Mouse (Mus musculus) ES-E14 (cell line): ENCODE measurements at regions not wholly inside any gene's neighbourhood (a gene's known extent, or its start where the extent isn't known, plus 50 kb on each side); places are given as distances from the start of the nearest gene placed in this dataset.

ENCODE experiments used
- DNase-seq: peaks from one replicate; pipeline ENCODE4 v3.0.0-alpha.2; 2013; ENCODE audit warnings: low read depth, low spot score
- H3K27ac ChIP-seq: 2 replicates; pipeline ENCODE4 v1.5.1; 2012; ENCODE audit warnings: low read depth, mild to moderate bottlenecking, low read length, moderate library complexity, mixed read lengths; ENCODE audit not compliant: poor library complexity, insufficient read depth, severe bottlenecking
- H3K36me3 ChIP-seq: 2 replicates; pipeline ENCODE4 v1.6.1; 2012; ENCODE audit warnings: mild to moderate bottlenecking, low read length, moderate library complexity, mixed read lengths; ENCODE audit not compliant: control insufficient read depth, poor library complexity, insufficient read depth, severe bottlenecking
- H3K4me1 ChIP-seq, 2 experiments: fragments of 150-350 bp in 1 of 2; sonication (generic) in 1 of 2; 2 replicates each; pipeline ENCODE4 v1.6.1; 2012; ENCODE audit warnings: low read length in 2 of 2, mild to moderate bottlenecking in 1 of 2, mixed read lengths in 1 of 2; ENCODE audit not compliant: control insufficient read depth in 2 of 2, insufficient read depth in 2 of 2, poor library complexity in 1 of 2
- H3K4me3 ChIP-seq, 2 experiments: fragments of 150-350 bp in 1 of 2; sonication (generic) in 1 of 2; 2 replicates each; pipeline ENCODE4 v1.5.1; 2012; ENCODE audit warnings: low read length in 2 of 2, low read depth in 1 of 2, mild to moderate bottlenecking in 1 of 2, mixed read lengths in 1 of 2; ENCODE audit not compliant: insufficient read depth in 1 of 2, poor library complexity in 1 of 2, severe bottlenecking in 1 of 2
- H3K9ac ChIP-seq: 2 replicates; pipeline ENCODE4 v1.6.1; 2012; ENCODE audit warnings: low read depth, mild to moderate bottlenecking, low read length, mixed read lengths; ENCODE audit not compliant: poor library complexity, insufficient read depth, severe bottlenecking
- H3K9me3 ChIP-seq: fragments of 150-350 bp; sonication (generic); 2 replicates; pipeline ENCODE4 v1.6.1; 2012; ENCODE audit warnings: low read depth, mild to moderate bottlenecking, low read length; ENCODE audit not compliant: control insufficient read depth, insufficient read depth
- CHD2 ChIP-seq: IDR thresholded peaks from 2 replicates; pipeline ENCODE4 v1.6.1; 2014; ENCODE audit warnings: mild to moderate bottlenecking, low read depth, low read length, inconsistent platforms
- HCFC1 ChIP-seq: IDR thresholded peaks from 2 replicates; pipeline ENCODE4 v1.6.1; 2012; ENCODE audit warnings: low read length, inconsistent platforms, borderline replicate concordance; ENCODE audit not compliant: insufficient read depth
- MAFK ChIP-seq: IDR thresholded peaks from 2 replicates; pipeline ENCODE4 v1.6.1; 2014; ENCODE audit warnings: mild to moderate bottlenecking, low read depth, low read length, inconsistent platforms; ENCODE audit not compliant: insufficient read depth
- ZC3H11A ChIP-seq: IDR thresholded peaks from 2 replicates; pipeline ENCODE4 v1.6.1; 2012; ENCODE audit warnings: low read depth, mild to moderate bottlenecking, inconsistent platforms, low read length, borderline replicate concordance
- ZNF384 ChIP-seq: IDR thresholded peaks from 2 replicates; pipeline ENCODE4 v1.6.1; 2012; ENCODE audit warnings: low read depth, low read length, inconsistent platforms
- in situ Hi-C, 2 experiments: fragments of 600-800 bp; cut with MboI; formaldehyde crosslinking; loops; one replicate each; pipeline ENCODE4 v1.15.1; 2025; ENCODE audit warnings: low sequenced_read_pairs in 2 of 2, inconsistent platforms in 1 of 2; ENCODE audit not compliant: unreplicated experiment in 2 of 2

GRCm38 (mm10) chr6:117576021-117576420 lies 265.0 kb upstream of the Zfp637 start:
- in situ Hi-C loops = no loop called here
- no peaks in the 10 kb centered on the region for H3K36me3 ChIP-seq
- H3K4me3 ChIP-seq = no peak overlapping the region
- H3K9ac ChIP-seq = no peak overlapping the region
- DNase-seq = no peak
- H3K4me1 ChIP-seq = no peaks in the 10 kb centered on the region
- no peak for TF ChIP-seq HCFC1
- TF ChIP-seq MAFK = no peak
- TF ChIP-seq CHD2 = no peak
- no peak for TF ChIP-seq ZC3H11A
- TF ChIP-seq ZNF384 = no peak
- no peak overlapping the region for H3K27ac ChIP-seq
- no peaks in the 10 kb centered on the region for H3K9me3 ChIP-seq

GRCm38 (mm10) chr6:117577539-117578521 lies 263.1 kb upstream of the Zfp637 start:
- Histone ChIP-seq H3K9me3 (no peaks in the 10 kb centered on the region), H3K9ac (no peak overlapping the region), H3K36me3 (no peaks in the 10 kb centered on the region), H3K27ac (no peak overlapping the region), H3K4me1 (no peaks in the 10 kb centered on the region), H3K4me3 (no peak overlapping the region)
- DNase-seq = no peak
- in situ Hi-C loops = no loop called here
- no peak for TF ChIP-seq HCFC1
- TF ChIP-seq ZC3H11A = no peak
- no peak for TF ChIP-seq CHD2
- TF ChIP-seq MAFK = no peak
- TF ChIP-seq ZNF384 = no peak

GRCm38 (mm10) chr6:117580951-117581350 lies 260.0 kb upstream of the Zfp637 start:
- H3K27ac ChIP-seq = no peak overlapping the region
- TF ChIP-seq MAFK (no peak), ZNF384 (no peak), HCFC1 (no peak), ZC3H11A (no peak), CHD2 (no peak)
- H3K4me3 ChIP-seq = no peak overlapping the region
- no peaks in the 10 kb centered on the region for H3K36me3 ChIP-seq
- H3K4me1 ChIP-seq = no peaks in the 10 kb centered on the region
- H3K9ac ChIP-seq = no peak overlapping the region
- no peaks in the 10 kb centered on the region for H3K9me3 ChIP-seq
- in situ Hi-C loops = no loop called here
- DNase-seq = no peak

- no peak overlapping the region for H3K27ac ChIP-seq
- in situ Hi-C loops = no loop called here
- TF ChIP-seq CHD2 (no peak), ZNF384 (no peak), MAFK (no peak), ZC3H11A (no peak), HCFC1 (no peak)
- H3K9ac ChIP-seq = no peak overlapping the region
- no peaks in the 10 kb centered on the region for H3K9me3 ChIP-seq
- no peaks in the 10 kb centered on the region for H3K4me1 ChIP-seq
- DNase-seq = no peak
- H3K4me3 ChIP-seq = no peak overlapping the region
- H3K36me3 ChIP-seq = no peaks in the 10 kb centered on the region
These were observed 257.9 kb upstream of the Zfp637 start for GRCm38 (mm10) chr6:117583121-117583520.

- TF ChIP-seq HCFC1 (no peak), ZNF384 (no peak), CHD2 (no peak), MAFK (no peak), ZC3H11A (no peak)
- DNase-seq = no peak
- Histone ChIP-seq H3K9ac (no peak overlapping the region), H3K4me1 (no peaks in the 10 kb centered on the region), H3K27ac (no peak overlapping the region), H3K4me3 (no peak overlapping the region), H3K9me3 (no peaks in the 10 kb centered on the region), H3K36me3 (no peaks in the 10 kb centered on the region)
- in situ Hi-C loops = no loop called here
These were observed 256.4 kb upstream of the Zfp637 start for GRCm38 (mm10) chr6:117584563-117584962.
